Mouse (Mus musculus) forebrain, embryonic 16.5 days (tissue): ENCODE results near the gene Rgs9. TPM values are rescaled to one million over a fixed set of nuclear protein-coding genes. Genes with fewer than 3 reads are reported as not detected.

ENCODE experiments used
- ATAC-seq: fragments of 200-750 bp; cut with Nextera tagmentation; 2 replicates; pipeline ENCODE4 v1.8.0; 2017; ENCODE audit warnings: mild to moderate bottlenecking, moderate library complexity
- H3K27ac ChIP-seq: fragments of 300-500 bp; sonication (generic); 2 replicates; pipeline ENCODE4 v1.5.1; 2014; ENCODE audit warnings: low read length, control low read depth
- H3K27me3 ChIP-seq: fragments of 300-500 bp; sonication (generic); replicated peaks from 2 replicates; pipeline ENCODE4 v1.6.1; 2014; ENCODE audit warnings: low read length; ENCODE audit not compliant: control insufficient read depth, insufficient read depth
- H3K36me3 ChIP-seq: fragments of 300-500 bp; sonication (generic); 2 replicates; pipeline ENCODE4 v1.6.1; 2014; ENCODE audit not compliant: control insufficient read depth, insufficient read depth
- H3K4me1 ChIP-seq: fragments of 300-500 bp; sonication (generic); replicated peaks from 2 replicates; pipeline ENCODE4 v1.6.1; 2014; ENCODE audit warnings: low read length; ENCODE audit not compliant: control insufficient read depth, insufficient read depth
- H3K4me2 ChIP-seq: fragments of 300-500 bp; sonication (generic); 2 replicates; pipeline ENCODE4 v1.6.1; 2014; ENCODE audit warnings: mild to moderate bottlenecking, low read length, control low read depth
- H3K4me3 ChIP-seq: fragments of 300-500 bp; sonication (generic); replicated peaks from 2 replicates; pipeline ENCODE4 v1.5.1; 2014; ENCODE audit warnings: mild to moderate bottlenecking, low read length, control low read depth
- H3K9ac ChIP-seq: fragments of 300-500 bp; sonication (generic); replicated peaks from 2 replicates; pipeline ENCODE4 v1.6.1; 2014; ENCODE audit warnings: low read depth, low read length, control low read depth
- H3K9me3 ChIP-seq: fragments of 300-500 bp; sonication (generic); 2 replicates; pipeline ENCODE4 v1.6.1; 2016; ENCODE audit warnings: low read length; ENCODE audit not compliant: control insufficient read depth
- WGBS: fragments of 180-500 bp; shearing (Covaris S2); extraction: QIAGEN DNeasy Blood & Tissue Kit; methylation state at CpG from one replicate; pipeline ENCODE4 v1.1.7; 2014; 5-methylcytosine and 5-hydroxymethylcytosine counted together
- polyA plus RNA-seq: library from polyadenylated mRNA; unstranded; fragments of >200 nt; fragmentation: Nextera tagmentation; extraction: Ambion mirVana; gene quantifications from 2 replicates; pipeline ENCODE4 v1.2.1, GENCODE M21; 2015

Gene Rgs9
- polyA plus RNA-seq, 1 experiment from 2014 or later: 9.7 TPM

GRCm38 (mm10) chr11:109278186-109278585, 19.7 kb downstream of the Rgs9 start:
- Histone ChIP-seq H3K27ac (0 out of 2 replicates have a peak overlapping the region, but pooled peaks have one; percentile 12), H3K4me1 (no peaks in the 10 kb centered on the region), H3K36me3 (no peaks in the 10 kb centered on the region), H3K4me2 (no peak overlapping the region), H3K4me3 (no peak overlapping the region), H3K9ac (no peak overlapping the region), H3K9me3 (no peaks in the 10 kb centered on the region), H3K27me3 (no peaks in the 10 kb centered on the region)
- 53% methylated on average over 7 of the region's 7 CpGs for WGBS
- peak; percentile 69 for ATAC-seq

- Histone ChIP-seq H3K27ac (no peak overlapping the region), H3K9ac (no peak overlapping the region), H3K4me2 (no peak overlapping the region), H3K9me3 (no peaks in the 10 kb centered on the region), H3K4me1 (no peaks in the 10 kb centered on the region), H3K4me3 (no peak overlapping the region), H3K27me3 (no peaks in the 10 kb centered on the region), H3K36me3 (no peaks in the 10 kb centered on the region)
- ATAC-seq: no peak
- WGBS: 88% methylated on average over 9 of the region's 9 CpGs
Measured at GRCm38 (mm10) chr11:109271399-109271798, 26.5 kb downstream of the Rgs9 start.

- Histone ChIP-seq H3K27me3 (no peaks in the 10 kb centered on the region), H3K4me2 (no peak overlapping the region), H3K9me3 (no peaks in the 10 kb centered on the region), H3K27ac (no peak overlapping the region), H3K9ac (no peak overlapping the region), H3K4me1 (no peaks in the 10 kb centered on the region), H3K4me3 (no peak overlapping the region), H3K36me3 (no peaks in the 10 kb centered on the region)
- 76% methylated on average over 8 of the region's 8 CpGs for WGBS
- ATAC-seq: no peak
Measured at GRCm38 (mm10) chr11:109270366-109270765, 27.6 kb downstream of the Rgs9 start.

- ATAC-seq: no peak
- WGBS: 56% methylated on average over 16 of the region's 16 CpGs
- H3K27ac ChIP-seq: no peak overlapping the region
- no peaks in the 10 kb centered on the region for H3K9me3 ChIP-seq
- no peaks in the 10 kb centered on the region for H3K36me3 ChIP-seq
- no peaks in the 10 kb centered on the region for H3K27me3 ChIP-seq
- H3K4me3 ChIP-seq: no peak overlapping the region
- H3K4me1 ChIP-seq: no peaks in the 10 kb centered on the region
- no peak overlapping the region for H3K9ac ChIP-seq
- no peak overlapping the region for H3K4me2 ChIP-seq
Measured at GRCm38 (mm10) chr11:109269662-109270341, 28.1 kb downstream of the Rgs9 start.

- no peak overlapping the region for H3K27ac ChIP-seq
Measured at GRCm38 (mm10) chr11:109269283-109269661, 28.7 kb downstream of the Rgs9 start.

GRCm38 (mm10) chr11:109266161-109266910, 31.6 kb downstream of the Rgs9 start:
- H3K27ac ChIP-seq: no peak overlapping the region
- 0 out of 2 replicates have a peak, but pooled peaks have one; percentile 52 for ATAC-seq
- H3K9ac ChIP-seq: no peak overlapping the region
- WGBS: 75% methylated on average over 12 of the region's 12 CpGs
- no peaks in the 10 kb centered on the region for H3K27me3 ChIP-seq
- H3K36me3 ChIP-seq: no peaks in the 10 kb centered on the region
- no peaks in the 10 kb centered on the region for H3K9me3 ChIP-seq
- H3K4me1 ChIP-seq: no peaks in the 10 kb centered on the region
- no peak overlapping the region for H3K4me3 ChIP-seq
- no peak overlapping the region for H3K4me2 ChIP-seq

More at GRCm38 (mm10) chr11:109269283-109269661, 28.7 kb downstream of the Rgs9 start:
- H3K4me2 ChIP-seq: no peak overlapping the region
- no peaks in the 10 kb centered on the region for H3K4me1 ChIP-seq
- H3K9ac ChIP-seq: no peak overlapping the region
- no peaks in the 10 kb centered on the region for H3K27me3 ChIP-seq
- H3K36me3 ChIP-seq: no peaks in the 10 kb centered on the region
- no peak for ATAC-seq
- no peak overlapping the region for H3K4me3 ChIP-seq
- no peaks in the 10 kb centered on the region for H3K9me3 ChIP-seq
- 83% methylated on average over 5 of the region's 5 CpGs for WGBS

- 63% methylated on average over 11 of the region's 11 CpGs for WGBS
- Histone ChIP-seq H3K27me3 (no peaks in the 10 kb centered on the region), H3K4me3 (no peak overlapping the region), H3K36me3 (no peaks in the 10 kb centered on the region), H3K9me3 (no peaks in the 10 kb centered on the region), H3K4me1 (no peaks in the 10 kb centered on the region), H3K9ac (no peak overlapping the region), H3K4me2 (no peak overlapping the region), H3K27ac (no peak overlapping the region)
- ATAC-seq: no peak
Measured at GRCm38 (mm10) chr11:109264159-109264768, 33.7 kb downstream of the Rgs9 start.

- Histone ChIP-seq H3K4me3 (no peak overlapping the region), H3K4me2 (no peak overlapping the region), H3K36me3 (no peaks in the 10 kb centered on the region), H3K27ac (no peak overlapping the region), H3K27me3 (no peaks in the 10 kb centered on the region), H3K9me3 (no peaks in the 10 kb centered on the region), H3K9ac (no peak overlapping the region), H3K4me1 (no peaks in the 10 kb centered on the region)
- ATAC-seq: no peak
- 94% methylated on average over 7 of the region's 7 CpGs for WGBS
Measured at GRCm38 (mm10) chr11:109260561-109260960, 37.4 kb downstream of the Rgs9 start.
